Mouse (Mus musculus) spleen, postnatal 4 days (tissue): ENCODE measurements around the gene Tsc2.
A peak's percentile ranks its signal among the peaks of the same experiment; 100 is the strongest.

ENCODE experiments used
- DNase-seq, 2 experiments: peaks; one replicate each; pipeline ENCODE4 v3.0.0; 2022; ENCODE audit warnings: low spot score in 2 of 2

Tsc2 gene

GRCm38 (mm10) chr17:24647493-24647892, 15.1 kb upstream of the Tsc2 start:
- DNase-seq = no peak

DNA sequence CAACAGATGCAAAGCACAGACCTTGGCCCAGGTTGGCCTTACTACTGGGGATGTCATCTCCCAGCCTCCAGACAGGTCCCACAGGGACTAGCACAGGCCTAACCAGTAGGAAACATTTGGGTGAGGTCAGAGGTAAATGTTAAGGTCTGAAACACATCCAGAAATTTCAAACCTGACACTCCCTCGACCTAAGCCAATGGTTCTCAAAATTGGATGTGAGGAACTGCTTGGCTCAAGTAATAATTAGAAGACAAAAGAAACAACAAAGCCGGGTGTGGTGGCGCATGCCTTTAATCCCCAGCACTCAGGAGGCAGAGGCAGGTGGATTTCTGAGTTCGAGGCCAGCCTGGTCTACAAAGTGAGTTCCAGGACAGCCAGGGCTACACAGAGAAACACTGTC, 14.0 kb upstream of the Tsc2 start:
- no peak for DNase-seq

- no peak for DNase-seq
These were observed 13.5 kb upstream of the Tsc2 start for GRCm38 (mm10) chr17:24645916-24646315.

DNA sequence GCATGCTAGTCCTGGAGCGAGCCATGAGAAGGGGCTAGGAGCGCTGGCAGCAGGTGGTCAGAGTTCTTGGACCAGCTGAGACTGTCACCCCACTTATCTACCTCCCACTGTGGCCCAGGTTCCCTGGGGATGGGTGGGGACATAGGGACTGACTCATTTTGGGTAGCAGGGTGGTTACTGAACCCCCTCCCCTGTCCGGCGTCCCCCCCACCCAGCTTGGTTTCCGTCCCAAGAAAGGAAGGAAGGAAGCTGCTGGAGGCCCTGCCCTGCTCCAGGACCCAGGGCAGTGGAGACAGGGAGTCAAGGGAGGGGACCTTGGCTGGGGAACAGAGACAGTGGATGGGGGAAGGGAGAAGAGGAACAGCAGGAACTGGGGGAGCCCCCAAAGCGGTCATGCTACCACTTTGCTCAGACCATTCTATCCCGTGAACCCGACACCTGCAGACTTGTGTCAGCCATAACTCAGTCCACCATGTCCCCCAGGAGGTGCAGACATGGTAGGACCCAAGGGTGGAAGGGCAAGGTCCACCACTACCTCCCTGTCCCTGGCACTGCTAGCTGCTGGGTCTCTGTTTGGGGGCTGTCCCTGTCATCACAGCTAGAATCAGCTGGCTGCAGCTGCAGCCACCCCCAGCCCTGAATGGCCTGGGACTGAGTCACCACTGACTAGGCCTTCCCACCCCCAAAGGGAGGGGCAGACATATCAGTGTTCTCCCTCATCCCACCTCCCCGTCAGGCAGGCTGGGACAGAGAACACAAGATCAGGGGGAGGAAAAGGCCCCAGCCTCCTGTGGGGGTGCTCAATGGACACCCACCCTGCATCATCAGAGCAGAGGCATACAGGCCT, 12.7 kb upstream of the Tsc2 start:
- DNase-seq = no peak

GRCm38 (mm10) chr17:24644030-24644715, 11.7 kb upstream of the Tsc2 start:
- peak in 1 of 2 experiments; percentile 63 for DNase-seq

GRCm38 (mm10) chr17:24642791-24643343, 10.4 kb upstream of the Tsc2 start:
- DNase-seq = no peak

DNA sequence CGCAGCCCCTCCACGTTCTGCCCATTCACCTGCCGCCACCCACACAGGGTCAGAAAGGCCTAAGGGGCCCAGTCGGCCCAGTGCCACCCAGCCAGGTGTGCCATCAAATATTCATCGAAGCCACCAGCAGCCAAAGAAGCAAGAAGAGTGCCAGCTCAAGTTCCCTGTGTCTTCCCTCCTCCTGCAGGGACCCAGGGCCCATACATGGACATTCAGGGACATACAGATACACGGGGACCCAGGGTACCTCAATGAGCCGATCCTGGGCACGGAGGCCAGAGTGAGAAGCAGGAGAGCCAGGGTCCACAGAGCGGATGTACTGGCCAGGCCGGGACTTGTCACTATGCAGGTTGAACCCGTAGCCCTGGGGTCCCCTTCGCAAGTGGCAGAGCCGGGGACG, 9.5 kb upstream of the Tsc2 start:
- DNase-seq = no peak

DNA sequence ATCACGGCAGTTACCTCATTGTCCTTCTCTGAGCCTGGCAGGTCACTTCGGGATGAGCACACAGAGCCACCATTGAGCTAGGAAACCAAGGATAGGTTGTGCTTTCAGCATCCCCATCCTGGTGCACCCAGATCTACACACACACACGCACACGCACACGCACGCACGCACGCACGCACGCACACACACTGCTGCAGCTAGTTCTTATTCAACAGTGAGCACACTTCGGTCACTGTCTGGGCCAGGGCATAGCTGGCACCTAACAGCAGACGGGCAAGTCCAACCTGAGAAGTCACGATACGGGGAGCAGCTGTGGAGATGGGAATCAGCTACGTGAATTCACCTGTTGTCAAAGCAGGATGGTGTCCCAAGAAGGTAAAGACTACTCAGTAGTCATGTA, 8.2 kb upstream of the Tsc2 start:
- no peak for DNase-seq

DNA sequence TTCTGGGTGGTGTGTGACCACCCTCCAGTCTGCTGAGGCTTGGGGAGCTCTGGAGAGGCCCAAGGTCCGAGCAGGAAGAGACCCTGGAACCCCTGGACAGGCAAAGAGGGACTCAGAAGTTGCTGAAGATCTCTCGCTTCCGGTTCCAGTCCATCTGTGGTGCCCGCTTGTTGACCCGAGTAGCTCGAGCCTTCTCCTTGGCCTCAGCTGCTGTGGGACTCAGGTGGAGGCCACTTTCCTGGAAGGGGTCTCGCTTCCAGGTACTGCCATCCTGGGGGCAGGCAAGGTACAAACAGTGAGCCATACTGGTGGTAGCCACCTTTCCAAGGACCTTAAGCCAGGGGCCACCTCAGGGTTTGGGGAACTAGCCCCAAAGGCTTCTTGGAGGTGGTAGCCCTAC, 7.7 kb upstream of the Tsc2 start:
- no peak for DNase-seq

DNA sequence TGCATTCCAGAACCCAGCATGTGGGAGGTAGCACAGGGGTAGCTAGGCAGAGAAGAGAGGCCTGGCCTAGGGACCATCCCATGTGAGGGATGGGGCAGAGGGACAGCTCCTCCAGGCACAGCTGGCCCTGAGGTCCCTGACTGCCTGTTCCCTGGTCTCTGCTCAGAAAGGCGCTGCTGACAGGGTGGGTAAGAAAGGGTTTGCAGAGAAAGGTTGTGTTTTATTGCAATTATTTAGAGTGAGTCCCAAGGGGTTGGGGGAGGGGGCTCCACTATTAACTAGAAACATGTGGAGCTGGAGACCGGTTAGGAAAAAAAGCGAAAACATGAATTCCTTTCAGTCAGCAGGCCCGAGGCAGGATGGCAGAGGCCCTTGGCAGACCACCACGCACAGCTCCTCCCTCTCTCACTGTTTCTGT, 7.2 kb upstream of the Tsc2 start:
- DNase-seq = no peak

DNA sequence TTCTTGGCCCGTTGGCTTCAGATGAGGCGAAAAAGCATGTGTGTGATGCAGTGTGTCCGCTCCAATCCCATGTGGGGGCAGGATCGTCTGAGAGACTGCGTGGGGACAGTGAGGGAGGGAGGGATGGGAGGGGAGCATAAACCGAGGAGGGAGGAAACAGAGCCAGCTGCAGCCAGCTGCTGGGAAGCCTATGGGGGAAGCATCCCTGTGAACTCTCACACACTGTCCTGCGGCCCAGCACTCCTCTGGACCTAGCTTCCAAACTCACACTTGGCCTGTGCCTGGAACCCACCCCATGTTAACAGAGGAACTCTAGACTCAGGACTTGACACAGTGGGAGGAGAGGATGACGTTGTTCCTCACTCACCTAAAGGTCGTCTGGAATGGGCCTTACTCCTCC, 6.4 kb upstream of the Tsc2 start:
- DNase-seq = no peak

DNA sequence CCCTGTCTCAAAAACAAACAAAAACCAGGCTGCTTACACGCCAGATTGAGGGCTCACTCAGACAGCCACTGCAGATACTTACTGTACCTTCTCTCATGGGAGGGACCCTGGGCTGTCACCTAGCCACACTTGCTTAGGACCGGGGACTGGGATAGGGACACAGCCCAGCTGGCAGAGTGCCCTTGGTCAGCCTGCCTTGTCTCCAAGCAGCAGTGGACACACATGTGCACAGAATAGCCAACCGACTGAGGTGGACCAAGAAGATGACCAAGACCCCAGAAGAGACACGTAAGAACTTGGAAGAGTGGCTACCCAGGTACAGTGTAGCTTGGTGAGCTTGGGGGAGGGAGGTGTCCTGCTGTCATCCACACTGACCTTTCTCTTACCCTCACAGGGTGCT, 5.8 kb upstream of the Tsc2 start:
- no peak for DNase-seq

GRCm38 (mm10) chr17:24636781-24637481, 4.5 kb upstream of the Tsc2 start:
- no peak for DNase-seq

DNA sequence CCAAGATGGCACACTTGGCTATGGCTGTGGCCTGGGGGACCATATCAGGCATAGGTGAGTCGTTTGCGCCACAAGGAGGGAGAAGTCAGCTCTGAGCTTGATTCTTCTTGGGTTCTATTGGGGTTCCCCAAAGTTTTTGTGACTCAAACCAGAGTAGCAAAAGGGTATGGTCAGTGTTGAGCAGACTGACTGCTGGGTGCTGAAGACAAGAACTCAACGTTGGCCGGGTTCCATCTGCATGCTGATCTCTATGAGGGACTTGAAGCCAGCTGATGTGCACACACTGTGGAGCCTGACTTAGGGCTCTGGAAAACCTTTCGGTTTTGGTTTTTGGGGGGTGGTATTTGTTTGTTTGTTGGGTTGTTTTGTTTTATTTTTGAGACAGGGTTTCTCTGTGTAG, 3.3 kb upstream of the Tsc2 start:
- DNase-seq = no peak

DNA sequence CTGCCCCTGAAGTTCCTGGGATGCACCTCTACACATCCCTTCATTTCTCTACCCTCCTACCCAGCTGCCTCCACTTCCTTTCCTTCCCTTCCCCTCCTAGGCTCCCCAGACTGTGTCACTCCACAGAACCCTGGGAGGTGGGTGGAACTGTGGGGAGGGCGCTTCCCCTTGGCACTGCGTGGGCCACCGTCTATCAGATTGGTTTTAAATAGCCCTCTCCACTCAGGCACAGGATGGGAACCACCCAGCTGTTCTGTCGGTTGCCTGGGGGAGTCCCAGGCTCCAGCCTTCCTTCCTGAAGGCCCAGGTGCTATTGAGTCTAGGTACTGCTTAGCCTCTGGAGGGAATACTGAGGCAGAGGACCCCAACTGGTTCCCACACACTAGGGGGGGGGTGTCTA, 2.6 kb upstream of the Tsc2 start:
- no peak for DNase-seq

- no peak for DNase-seq
These were observed 1.4 kb upstream of the Tsc2 start for GRCm38 (mm10) chr17:24633831-24634230.

- peak in 1 of 2 experiments; percentile 69 for DNase-seq
These were observed 501 bp upstream of the Tsc2 start for GRCm38 (mm10) chr17:24632813-24633449.

DNA sequence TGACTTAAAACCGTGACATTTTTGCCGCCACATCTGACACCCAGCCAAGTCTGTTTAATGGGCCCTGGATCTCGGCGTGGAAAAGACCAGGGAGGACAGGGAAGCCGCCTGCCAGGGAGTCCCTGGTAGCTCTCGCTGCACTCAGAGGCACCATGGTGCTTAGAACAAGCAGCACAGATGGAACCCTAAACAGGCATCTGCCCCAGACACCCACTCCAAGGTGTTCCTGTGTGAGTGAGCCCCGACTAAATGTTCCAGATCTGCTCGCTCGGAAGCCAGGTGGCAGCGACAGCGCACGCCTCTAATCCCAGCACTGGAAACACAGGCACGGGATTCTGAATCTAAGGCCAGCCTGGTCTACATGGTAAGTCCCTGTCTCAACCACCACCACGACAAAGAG, 2.4 kb downstream of the Tsc2 start:
- DNase-seq = no peak

DNA sequence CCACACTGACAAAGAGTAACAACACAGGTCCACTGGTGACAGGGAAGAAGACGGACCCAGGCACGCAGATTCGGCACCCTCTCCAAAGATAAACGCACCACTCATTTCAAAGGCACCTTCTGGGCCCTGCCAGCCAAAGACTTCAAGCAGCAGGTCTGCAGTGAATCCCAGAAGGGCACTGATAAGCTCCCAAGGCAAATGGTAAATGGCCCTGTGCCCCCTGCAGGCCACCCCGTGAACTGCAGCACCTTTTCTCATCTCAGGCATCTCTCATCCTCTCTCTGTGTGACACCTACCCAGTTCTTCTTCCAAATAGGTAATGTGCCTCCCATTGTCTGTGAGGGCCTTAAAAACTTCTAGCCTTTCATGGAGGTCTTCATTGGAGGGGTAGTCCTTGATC, 3.8 kb downstream of the Tsc2 start:
- DNase-seq = peak; percentile 83 to 94

DNA sequence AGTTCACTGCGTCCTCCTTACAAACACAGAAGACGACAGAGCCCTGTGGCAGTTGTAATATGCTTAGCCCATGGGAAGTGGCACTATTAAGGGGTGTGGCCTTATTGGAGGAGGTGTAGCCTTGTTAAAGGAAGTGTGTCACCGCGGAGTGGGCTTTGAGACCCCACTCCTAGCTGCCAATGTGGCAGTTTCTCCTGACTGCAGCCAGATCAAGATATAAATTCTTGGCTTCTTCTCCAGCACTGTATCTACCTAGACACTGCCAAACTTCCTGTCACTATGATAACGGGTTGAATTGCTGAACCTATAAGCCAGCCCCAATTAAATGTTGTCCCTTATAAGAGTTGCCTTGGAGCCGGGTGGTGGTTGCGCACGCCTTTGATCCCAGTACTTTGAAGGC, 7.0 kb downstream of the Tsc2 start:
- DNase-seq = no peak

- DNase-seq = peak in 1 of 2 experiments; percentile 58
These were observed 14.8 kb downstream of the Tsc2 start for GRCm38 (mm10) chr17:24617561-24618194.
